Mouse (Mus musculus): ENCODE data around the gene Zfp365. TPM values are rescaled to one million over a fixed set of nuclear protein-coding genes. Genes with fewer than 3 reads are reported as not detected.

Zfp365 gene
- polyA plus RNA-seq (2015; fragmentation: Nextera tagmentation; extraction: Ambion mirVana): 3.0 and 3.2 TPM in 2 replicates

- Histone ChIP-seq H3K9me3 (0 out of 2 replicates have a peak, but pooled peaks cover 3% of the 10 kb centered on the region), H3K27me3 (no peaks in the 10 kb centered on the region; the same call in 1 of the 2 replicates), H3K9ac (peak within 1 kb of the TSS; percentile 78), H3K4me1 (peaks cover 7% of the 10 kb centered on the region; the same call in 1 of the 2 replicates), H3K4me3 (peak within 1 kb of the TSS; percentile 73), H3K36me3 (peaks cover 8% of the 10 kb centered on the region; the same call in 1 of the 2 replicates), H3K27ac (peak within 1 kb of the TSS; percentile 39; the same call in 1 of the 2 replicates), H3K4me2 (peak within 1 kb of the TSS; percentile 94)
- ATAC-seq (ENCODE audit: insufficient number of reproducible peaks, insufficient read depth, low FRiP score, low TSS enrichment, low read depth): peak; percentile 90
- under 1% methylated on average over 43 of the region's 43 CpGs for WGBS
Observed at GRCm38 (mm10) chr10:67912337-67912776, at the start of gene Zfp365. Zfp365 (minus strand) TSS chr10:67912662.

- Histone ChIP-seq H3K36me3 (no peaks in the 10 kb centered on the region), H3K27ac (no peak overlapping the region), H3K9me3 (no peaks in the 10 kb centered on the region), H3K9ac (no peak overlapping the region), H3K27me3 (no peaks in the 10 kb centered on the region), H3K4me2 (no peak overlapping the region), H3K4me3 (no peak overlapping the region), H3K4me1 (0 out of 2 replicates have a peak, but pooled peaks cover 4% of the 10 kb centered on the region)
- ATAC-seq (ENCODE audit: insufficient number of reproducible peaks, insufficient read depth, low FRiP score, low TSS enrichment, low read depth): no peak
- 70% methylated on average over 3 of the region's 3 CpGs for WGBS
Observed at GRCm38 (mm10) chr10:67959982-67960381, 47.5 kb upstream of the Zfp365 start.

- Histone ChIP-seq H3K27me3 (no peaks in the 10 kb centered on the region), H3K36me3 (no peaks in the 10 kb centered on the region), H3K4me3 (no peak overlapping the region), H3K4me2 (no peak overlapping the region), H3K27ac (no peak overlapping the region), H3K9ac (no peak overlapping the region), H3K4me1 (0 out of 2 replicates have a peak, but pooled peaks cover 4% of the 10 kb centered on the region), H3K9me3 (no peaks in the 10 kb centered on the region)
- 95% methylated on average over 2 of the region's 2 CpGs for WGBS
- no peak for ATAC-seq (ENCODE audit: insufficient number of reproducible peaks, insufficient read depth, low FRiP score, low TSS enrichment, low read depth)
Observed at GRCm38 (mm10) chr10:67955982-67956381, 43.5 kb upstream of the Zfp365 start.

GRCm38 (mm10) chr10:67951690-67952089 lies 39.2 kb upstream of the Zfp365 start:
- no peak for ATAC-seq (ENCODE audit: insufficient number of reproducible peaks, insufficient read depth, low FRiP score, low TSS enrichment, low read depth)
- Histone ChIP-seq H3K4me3 (no peak overlapping the region), H3K27me3 (no peaks in the 10 kb centered on the region), H3K9me3 (no peaks in the 10 kb centered on the region), H3K36me3 (no peaks in the 10 kb centered on the region), H3K27ac (no peak overlapping the region), H3K4me1 (no peaks in the 10 kb centered on the region), H3K4me2 (no peak overlapping the region), H3K9ac (no peak overlapping the region)
- 73% methylated on average over 4 of the region's 4 CpGs for WGBS

GRCm38 (mm10) chr10:67950059-67950748 lies 37.7 kb upstream of the Zfp365 start:
- no peak for ATAC-seq (ENCODE audit: insufficient number of reproducible peaks, insufficient read depth, low FRiP score, low TSS enrichment, low read depth)
- Histone ChIP-seq H3K4me1 (no peaks in the 10 kb centered on the region), H3K9ac (no peak overlapping the region), H3K4me3 (no peak overlapping the region), H3K27ac (no peak overlapping the region), H3K27me3 (no peaks in the 10 kb centered on the region), H3K9me3 (no peaks in the 10 kb centered on the region), H3K4me2 (no peak overlapping the region), H3K36me3 (no peaks in the 10 kb centered on the region)
- WGBS: 80% methylated on average over 8 of the region's 8 CpGs

- ATAC-seq (ENCODE audit: insufficient number of reproducible peaks, insufficient read depth, low FRiP score, low TSS enrichment, low read depth): no peak
- H3K4me1 ChIP-seq: no peaks in the 10 kb centered on the region
- H3K4me3 ChIP-seq: no peak overlapping the region
- no peaks in the 10 kb centered on the region for H3K27me3 ChIP-seq
- H3K4me2 ChIP-seq: no peak overlapping the region
- WGBS: 87% methylated on average over 4 of the region's 4 CpGs
- no peaks in the 10 kb centered on the region for H3K36me3 ChIP-seq
- no peaks in the 10 kb centered on the region for H3K9me3 ChIP-seq
- H3K27ac ChIP-seq: no peak overlapping the region
- H3K9ac ChIP-seq: no peak overlapping the region
Observed at GRCm38 (mm10) chr10:67943513-67943912, 31.1 kb upstream of the Zfp365 start.

- Histone ChIP-seq H3K4me1 (no peaks in the 10 kb centered on the region), H3K27ac (no peak overlapping the region), H3K4me2 (no peak overlapping the region), H3K9ac (no peak overlapping the region), H3K36me3 (no peaks in the 10 kb centered on the region), H3K4me3 (no peak overlapping the region), H3K9me3 (no peaks in the 10 kb centered on the region), H3K27me3 (no peaks in the 10 kb centered on the region)
- no peak for ATAC-seq (ENCODE audit: insufficient number of reproducible peaks, insufficient read depth, low FRiP score, low TSS enrichment, low read depth)
- 71% methylated on average over 12 of the region's 12 CpGs for WGBS
Observed at GRCm38 (mm10) chr10:67939546-67939945, 27.1 kb upstream of the Zfp365 start.

GRCm38 (mm10) chr10:67937775-67938174 lies 25.3 kb upstream of the Zfp365 start:
- 90% methylated on average over 5 of the region's 5 CpGs for WGBS
- no peak for ATAC-seq (ENCODE audit: insufficient number of reproducible peaks, insufficient read depth, low FRiP score, low TSS enrichment, low read depth)
- Histone ChIP-seq H3K9ac (no peak overlapping the region), H3K27ac (no peak overlapping the region), H3K36me3 (no peaks in the 10 kb centered on the region), H3K4me1 (no peaks in the 10 kb centered on the region), H3K9me3 (no peaks in the 10 kb centered on the region), H3K27me3 (no peaks in the 10 kb centered on the region), H3K4me2 (no peak overlapping the region), H3K4me3 (no peak overlapping the region)

- Histone ChIP-seq H3K9me3 (no peaks in the 10 kb centered on the region), H3K9ac (no peak overlapping the region), H3K27ac (no peak overlapping the region), H3K4me1 (no peaks in the 10 kb centered on the region), H3K27me3 (no peaks in the 10 kb centered on the region), H3K36me3 (no peaks in the 10 kb centered on the region), H3K4me2 (no peak overlapping the region), H3K4me3 (no peak overlapping the region)
- WGBS: 64% methylated on average over 4 of the region's 4 CpGs
- no peak for ATAC-seq (ENCODE audit: insufficient number of reproducible peaks, insufficient read depth, low FRiP score, low TSS enrichment, low read depth)
Observed at GRCm38 (mm10) chr10:67936944-67937343, 24.5 kb upstream of the Zfp365 start.

- H3K36me3 ChIP-seq: no peaks in the 10 kb centered on the region
- no peaks in the 10 kb centered on the region for H3K4me1 ChIP-seq
- H3K9ac ChIP-seq: no peak overlapping the region
- no peak overlapping the region for H3K4me3 ChIP-seq
- H3K27ac ChIP-seq: no peak overlapping the region
- H3K27me3 ChIP-seq: no peaks in the 10 kb centered on the region
- H3K4me2 ChIP-seq: no peak overlapping the region
- WGBS: 89% methylated on average over 11 of the region's 11 CpGs
- no peak for ATAC-seq (ENCODE audit: insufficient number of reproducible peaks, insufficient read depth, low FRiP score, low TSS enrichment, low read depth)
- H3K9me3 ChIP-seq: no peaks in the 10 kb centered on the region
Observed at GRCm38 (mm10) chr10:67932780-67933179, 20.3 kb upstream of the Zfp365 start.

GRCm38 (mm10) chr10:67931328-67931727 lies 18.9 kb upstream of the Zfp365 start:
- ATAC-seq (ENCODE audit: insufficient number of reproducible peaks, insufficient read depth, low FRiP score, low TSS enrichment, low read depth): no peak
- Histone ChIP-seq H3K4me1 (no peaks in the 10 kb centered on the region), H3K27ac (no peak overlapping the region), H3K36me3 (no peaks in the 10 kb centered on the region), H3K9ac (no peak overlapping the region), H3K4me3 (no peak overlapping the region), H3K4me2 (no peak overlapping the region), H3K9me3 (no peaks in the 10 kb centered on the region), H3K27me3 (no peaks in the 10 kb centered on the region)
- WGBS: 83% methylated on average over 4 of the region's 4 CpGs

GRCm38 (mm10) chr10:67928584-67928983 lies 16.1 kb upstream of the Zfp365 start:
- H3K36me3 ChIP-seq: no peaks in the 10 kb centered on the region
- no peak for ATAC-seq (ENCODE audit: insufficient number of reproducible peaks, insufficient read depth, low FRiP score, low TSS enrichment, low read depth)
- no peaks in the 10 kb centered on the region for H3K27me3 ChIP-seq
- no peak overlapping the region for H3K4me2 ChIP-seq
- no peak overlapping the region for H3K4me3 ChIP-seq
- no peaks in the 10 kb centered on the region for H3K9me3 ChIP-seq
- H3K4me1 ChIP-seq: no peaks in the 10 kb centered on the region
- no peak overlapping the region for H3K9ac ChIP-seq
- H3K27ac ChIP-seq: no peak overlapping the region
- 85% methylated on average over 7 of the region's 7 CpGs for WGBS

Measured in embryonic facial prominence, embryonic 13.5 days (tissue).